Mouse (Mus musculus) T-helper 1 cell (primary cell): Measurements from ENCODE around the gene Tns3.

Experiments
- in situ Hi-C: fragments of 300-600 bp; cut with MboI, MseI; formaldehyde crosslinking; loops from one replicate; pipeline ENCODE4 v1.15.1; 2025; ENCODE audit warnings: high pct_unique_total_duplicates

Tns3 gene

GRCm38 (mm10) chr11:8440221-8440620 is 224.1 kb downstream of the Tns3 start:
- in situ Hi-C loops = no loop called here

GRCm38 (mm10) chr11:8439035-8439434 is 225.3 kb downstream of the Tns3 start:
- in situ Hi-C loops = no loop called here

- in situ Hi-C loops = no loop called here
Observed at GRCm38 (mm10) chr11:8438269-8438668, 226.1 kb downstream of the Tns3 start.

- in situ Hi-C loops = no loop called here
Observed at GRCm38 (mm10) chr11:8435101-8435500, 229.2 kb downstream of the Tns3 start.

GRCm38 (mm10) chr11:8434366-8434765 is 230.0 kb downstream of the Tns3 start:
- in situ Hi-C loops = no loop called here

GRCm38 (mm10) chr11:8433443-8433842 is 230.9 kb downstream of the Tns3 start:
- in situ Hi-C loops = no loop called here

GRCm38 (mm10) chr11:8432941-8433340 is 231.4 kb downstream of the Tns3 start:
- in situ Hi-C loops = no loop called here

- in situ Hi-C loops = loop anchor here (5.0 kb wide), 2 partner anchors 95 to 430 kb away; no protein-coding TSS in a partner anchor
Observed at GRCm38 (mm10) chr11:8427660-8428059, 236.7 kb downstream of the Tns3 start.

- in situ Hi-C loops = loop anchor here (5.0 kb wide), 2 partner anchors 97 to 432 kb away; no protein-coding TSS in a partner anchor
Observed at GRCm38 (mm10) chr11:8425226-8425570, 239.1 kb downstream of the Tns3 start.

- in situ Hi-C loops = loop anchor here (5.0 kb wide), 2 partner anchors 98 to 433 kb away; no protein-coding TSS in a partner anchor
Observed at GRCm38 (mm10) chr11:8424342-8425225, 239.8 kb downstream of the Tns3 start.

GRCm38 (mm10) chr11:8405225-8405899 is 259.0 kb downstream of the Tns3 start:
- in situ Hi-C loops = loop anchor here (5.0 kb wide), 1 partner anchor 1193 kb away; the partner anchor contains the start of gene Igfbp3

GRCm38 (mm10) chr11:8401328-8401727 is 263.0 kb downstream of the Tns3 start:
- in situ Hi-C loops = no loop called here

GRCm38 (mm10) chr11:8396329-8396728 is 268.0 kb downstream of the Tns3 start:
- in situ Hi-C loops = no loop called here

- in situ Hi-C loops = no loop called here
Observed at GRCm38 (mm10) chr11:8391564-8391963, 272.8 kb downstream of the Tns3 start.

- in situ Hi-C loops = no loop called here
Observed at GRCm38 (mm10) chr11:8385891-8386405, 278.4 kb downstream of the Tns3 start.
